Mouse (Mus musculus): ENCODE data around the gene Phgr1. TPM values are rescaled to one million over a fixed set of nuclear protein-coding genes. Genes with fewer than 3 reads are reported as not detected.

The Phgr1 gene
- polyA plus RNA-seq, 1 experiment from 2014 or later, result not detected

- H3K9me3 ChIP-seq (replicated peaks; ENCODE audit: control insufficient read depth, low read length), result no peaks in the 10 kb centered on the region
- 26% methylated on average over 44 of the region's 44 CpGs for WGBS (ENCODE audit: insufficient replicate concordance)
- H3K36me3 ChIP-seq (ENCODE audit: control insufficient read depth, insufficient read depth, low read length), result no peaks in the 10 kb centered on the region
- H3K4me3 ChIP-seq (ENCODE audit: low read depth, low read length), result peak overlapping the region; percentile 18; the same call in 1 of the 2 replicates
- H3K27me3 ChIP-seq (ENCODE audit: control insufficient read depth, insufficient read depth, low read length), result peaks cover 19% of the 10 kb centered on the region
- ATAC-seq (replicated peaks; ENCODE audit: insufficient number of reproducible peaks, low FRiP score, low TSS enrichment), result peak; percentile 65; the same call in 1 of the 2 replicates
- H3K27ac ChIP-seq (ENCODE audit: low read depth, low read length), result no peak overlapping the region
- H3K4me1 ChIP-seq (ENCODE audit: control insufficient read depth, insufficient read depth, low read length), result peaks cover 10% of the 10 kb centered on the region; the same call in 1 of the 2 replicates
- peak overlapping the region; percentile 48 for H3K4me2 ChIP-seq
- H3K9ac ChIP-seq (ENCODE audit: low read depth, low read length), result no peak overlapping the region
These were observed 18.3 kb downstream of the Phgr1 start for GRCm38 (mm10) chr2:118790551-118791525.

- no peak for ATAC-seq (replicated peaks; ENCODE audit: insufficient number of reproducible peaks, low FRiP score, low TSS enrichment)
- Histone ChIP-seq H3K4me1 (ENCODE audit: control insufficient read depth, insufficient read depth, low read length) (peaks cover 10% of the 10 kb centered on the region; the same call in 1 of the 2 replicates), H3K9ac (ENCODE audit: low read depth, low read length) (no peak overlapping the region), H3K4me3 (ENCODE audit: low read depth, low read length) (no peak overlapping the region), H3K27me3 (ENCODE audit: control insufficient read depth, insufficient read depth, low read length) (peaks cover 17% of the 10 kb centered on the region), H3K9me3 (replicated peaks; ENCODE audit: control insufficient read depth, low read length) (no peaks in the 10 kb centered on the region), H3K27ac (ENCODE audit: low read depth, low read length) (no peak overlapping the region), H3K4me2 (no peak overlapping the region), H3K36me3 (ENCODE audit: control insufficient read depth, insufficient read depth, low read length) (no peaks in the 10 kb centered on the region)
- WGBS (ENCODE audit: insufficient replicate concordance), result 88% methylated on average over 26 of the region's 26 CpGs
These were observed 19.2 kb downstream of the Phgr1 start for GRCm38 (mm10) chr2:118791591-118792258.

- WGBS (ENCODE audit: insufficient replicate concordance), result 72% methylated on average over 4 of the region's 4 CpGs
- no peak overlapping the region for H3K4me2 ChIP-seq
- H3K27me3 ChIP-seq (ENCODE audit: control insufficient read depth, insufficient read depth, low read length), result peaks cover 17% of the 10 kb centered on the region
- no peaks in the 10 kb centered on the region for H3K36me3 ChIP-seq (ENCODE audit: control insufficient read depth, insufficient read depth, low read length)
- ATAC-seq (replicated peaks; ENCODE audit: insufficient number of reproducible peaks, low FRiP score, low TSS enrichment), result no peak
- H3K9ac ChIP-seq (ENCODE audit: low read depth, low read length), result no peak overlapping the region
- no peak overlapping the region for H3K4me3 ChIP-seq (ENCODE audit: low read depth, low read length)
- no peaks in the 10 kb centered on the region for H3K9me3 ChIP-seq (replicated peaks; ENCODE audit: control insufficient read depth, low read length)
- peaks cover 10% of the 10 kb centered on the region; the same call in 1 of the 2 replicates for H3K4me1 ChIP-seq (ENCODE audit: control insufficient read depth, insufficient read depth, low read length)
- H3K27ac ChIP-seq (ENCODE audit: low read depth, low read length), result no peak overlapping the region
These were observed 19.7 kb downstream of the Phgr1 start for GRCm38 (mm10) chr2:118792259-118792613.

GRCm38 (mm10) chr2:118793636-118794035 lies 21.1 kb downstream of the Phgr1 start:
- no peak overlapping the region for H3K4me2 ChIP-seq
- 75% methylated on average over 4 of the region's 4 CpGs for WGBS (ENCODE audit: insufficient replicate concordance)
- no peak for ATAC-seq (replicated peaks; ENCODE audit: insufficient number of reproducible peaks, low FRiP score, low TSS enrichment)
- H3K27ac ChIP-seq (ENCODE audit: low read depth, low read length), result no peak overlapping the region
- H3K4me1 ChIP-seq (ENCODE audit: control insufficient read depth, insufficient read depth, low read length), result peaks cover 10% of the 10 kb centered on the region; the same call in 1 of the 2 replicates
- H3K27me3 ChIP-seq (ENCODE audit: control insufficient read depth, insufficient read depth, low read length), result peaks cover 17% of the 10 kb centered on the region
- H3K4me3 ChIP-seq (ENCODE audit: low read depth, low read length), result no peak overlapping the region
- H3K9me3 ChIP-seq (replicated peaks; ENCODE audit: control insufficient read depth, low read length), result no peaks in the 10 kb centered on the region
- H3K9ac ChIP-seq (ENCODE audit: low read depth, low read length), result no peak overlapping the region
- no peaks in the 10 kb centered on the region for H3K36me3 ChIP-seq (ENCODE audit: control insufficient read depth, insufficient read depth, low read length)

- no peaks in the 10 kb centered on the region for H3K9me3 ChIP-seq (replicated peaks; ENCODE audit: control insufficient read depth, low read length)
- no peak overlapping the region for H3K4me2 ChIP-seq
- no peak overlapping the region for H3K9ac ChIP-seq (ENCODE audit: low read depth, low read length)
- H3K4me1 ChIP-seq (ENCODE audit: control insufficient read depth, insufficient read depth, low read length), result peaks cover 2% of the 10 kb centered on the region; the same call in 1 of the 2 replicates
- H3K27ac ChIP-seq (ENCODE audit: low read depth, low read length), result no peak overlapping the region
- no peaks in the 10 kb centered on the region for H3K27me3 ChIP-seq (ENCODE audit: control insufficient read depth, insufficient read depth, low read length)
- ATAC-seq (replicated peaks; ENCODE audit: insufficient number of reproducible peaks, low FRiP score, low TSS enrichment), result no peak
- WGBS (ENCODE audit: insufficient replicate concordance), result 59% methylated on average over 4 of the region's 4 CpGs
- H3K36me3 ChIP-seq (ENCODE audit: control insufficient read depth, insufficient read depth, low read length), result no peaks in the 10 kb centered on the region
- H3K4me3 ChIP-seq (ENCODE audit: low read depth, low read length), result no peak overlapping the region
These were observed 30.1 kb downstream of the Phgr1 start for GRCm38 (mm10) chr2:118802542-118803118.

- no peaks in the 10 kb centered on the region for H3K9me3 ChIP-seq (replicated peaks; ENCODE audit: control insufficient read depth, low read length)
- no peak overlapping the region for H3K27ac ChIP-seq (ENCODE audit: low read depth, low read length)
- H3K27me3 ChIP-seq (ENCODE audit: control insufficient read depth, insufficient read depth, low read length), result no peaks in the 10 kb centered on the region
- no peaks in the 10 kb centered on the region for H3K36me3 ChIP-seq (ENCODE audit: control insufficient read depth, insufficient read depth, low read length)
- peaks cover 2% of the 10 kb centered on the region; the same call in 1 of the 2 replicates for H3K4me1 ChIP-seq (ENCODE audit: control insufficient read depth, insufficient read depth, low read length)
- no peak overlapping the region for H3K9ac ChIP-seq (ENCODE audit: low read depth, low read length)
- WGBS (ENCODE audit: insufficient replicate concordance), result 67% methylated on average over 2 of the region's 2 CpGs
- ATAC-seq (replicated peaks; ENCODE audit: insufficient number of reproducible peaks, low FRiP score, low TSS enrichment), result no peak
- no peak overlapping the region for H3K4me3 ChIP-seq (ENCODE audit: low read depth, low read length)
- H3K4me2 ChIP-seq, result no peak overlapping the region
These were observed 31.9 kb downstream of the Phgr1 start for GRCm38 (mm10) chr2:118804474-118804873.

GRCm38 (mm10) chr2:118805137-118805536 lies 32.6 kb downstream of the Phgr1 start:
- no peak overlapping the region for H3K9ac ChIP-seq (ENCODE audit: low read depth, low read length)
- H3K27me3 ChIP-seq (ENCODE audit: control insufficient read depth, insufficient read depth, low read length), result no peaks in the 10 kb centered on the region
- H3K36me3 ChIP-seq (ENCODE audit: control insufficient read depth, insufficient read depth, low read length), result no peaks in the 10 kb centered on the region
- H3K4me2 ChIP-seq, result no peak overlapping the region
- no peak overlapping the region for H3K4me3 ChIP-seq (ENCODE audit: low read depth, low read length)
- no peak for ATAC-seq (replicated peaks; ENCODE audit: insufficient number of reproducible peaks, low FRiP score, low TSS enrichment)
- 19% methylated on average over 3 of the region's 3 CpGs for WGBS (ENCODE audit: insufficient replicate concordance)
- no peak overlapping the region for H3K27ac ChIP-seq (ENCODE audit: low read depth, low read length)
- peaks cover 2% of the 10 kb centered on the region; the same call in 1 of the 2 replicates for H3K4me1 ChIP-seq (ENCODE audit: control insufficient read depth, insufficient read depth, low read length)
- H3K9me3 ChIP-seq (replicated peaks; ENCODE audit: control insufficient read depth, low read length), result no peaks in the 10 kb centered on the region

- Histone ChIP-seq H3K4me3 (ENCODE audit: low read depth, low read length) (no peak overlapping the region), H3K4me2 (no peak overlapping the region), H3K36me3 (ENCODE audit: control insufficient read depth, insufficient read depth, low read length) (no peaks in the 10 kb centered on the region), H3K27ac (ENCODE audit: low read depth, low read length) (no peak overlapping the region), H3K4me1 (ENCODE audit: control insufficient read depth, insufficient read depth, low read length) (peaks cover 2% of the 10 kb centered on the region; the same call in 1 of the 2 replicates), H3K9me3 (replicated peaks; ENCODE audit: control insufficient read depth, low read length) (no peaks in the 10 kb centered on the region), H3K9ac (ENCODE audit: low read depth, low read length) (no peak overlapping the region), H3K27me3 (ENCODE audit: control insufficient read depth, insufficient read depth, low read length) (no peaks in the 10 kb centered on the region)
- 13% methylated on average over 3 of the region's 3 CpGs for WGBS (ENCODE audit: insufficient replicate concordance)
- ATAC-seq (replicated peaks; ENCODE audit: insufficient number of reproducible peaks, low FRiP score, low TSS enrichment), result no peak
These were observed 33.2 kb downstream of the Phgr1 start for GRCm38 (mm10) chr2:118805756-118806155.
